In genomic region chr3:127498742-127499400, GRCm38 (mm10) we compare ENCODE assay signal across 8 mouse cellular contexts. TPM values are rescaled to one million over a fixed set of nuclear protein-coding genes. Genes with fewer than 3 reads are reported as not detected.
DNase-seq lines count a peak whose midpoint lies in the region; ATAC-seq and TF ChIP-seq lines count a peak whose summit lies in the region.

Gene Ank2 (minus strand): TSS chr3:127499350.

- peak within 1 kb of the TSS; percentile 90 for H3K9ac ChIP-seq in hindbrain, embryonic 15.5 days
- H3K9ac ChIP-seq in midbrain, embryonic 16.5 days (ENCODE audit: low read depth, low read length): peak within 1 kb of the TSS; percentile 87

- H3K4me2 ChIP-seq in hindbrain, embryonic 15.5 days: peak within 1 kb of the TSS; percentile 99
- H3K4me2 ChIP-seq in midbrain, embryonic 16.5 days (ENCODE audit: low read length): peak within 1 kb of the TSS; percentile 97

- intact Hi-C loops in gastrocnemius, adult 2 months (cut with DNase I): loop anchor here (2.0 to 5.0 kb wide), 2 partner anchors 22 to 38 kb away; no protein-coding TSS in a partner anchor
- intact Hi-C loops in left cerebral cortex, postnatal 4 days (cut with DNase I): no loop called here

- H3K4me1 ChIP-seq in hindbrain, embryonic 15.5 days (replicated peaks): peaks cover 17% of the 10 kb centered on the region
- peaks cover 9% of the 10 kb centered on the region for H3K4me1 ChIP-seq in midbrain, embryonic 16.5 days (ENCODE audit: control insufficient read depth, insufficient read depth, low read length)

- no peaks in the 10 kb centered on the region for H3K36me3 ChIP-seq in hindbrain, embryonic 15.5 days
- H3K36me3 ChIP-seq in midbrain, embryonic 16.5 days (ENCODE audit: control insufficient read depth, insufficient read depth, low read length): no peaks in the 10 kb centered on the region

- TF ChIP-seq CTCF in gastrocnemius, adult 2 months (IDR thresholded peaks at IDR 0.05): no peak

- peak within 1 kb of the TSS; percentile 87 for H3K27ac ChIP-seq in gastrocnemius, adult 2 months
- peak within 1 kb of the TSS; percentile 82 for H3K27ac ChIP-seq in hindbrain, embryonic 15.5 days (replicated peaks)
- peak within 1 kb of the TSS; percentile 76 for H3K27ac ChIP-seq in midbrain, embryonic 16.5 days (ENCODE audit: low read length)

- peaks cover 3% of the 10 kb centered on the region; the same call in 1 of the 2 replicates for H3K27me3 ChIP-seq in hindbrain, embryonic 15.5 days
- H3K27me3 ChIP-seq in midbrain, embryonic 16.5 days (ENCODE audit: control insufficient read depth, insufficient read depth, low read depth, low read length): no peaks in the 10 kb centered on the region

- WGBS in hindbrain, embryonic 15.5 days: under 1% methylated on average over 56 of the region's 62 CpGs
- under 1% methylated on average over 56 of the region's 62 CpGs for WGBS in midbrain, embryonic 16.5 days

- ATAC-seq in hindbrain, embryonic 15.5 days (ENCODE audit: low FRiP score, low read depth): peak; percentile 78
- ATAC-seq in midbrain, embryonic 16.5 days: peak; percentile 82

- no peaks in the 10 kb centered on the region for H3K9me3 ChIP-seq in hindbrain, embryonic 15.5 days
- no peaks in the 10 kb centered on the region for H3K9me3 ChIP-seq in midbrain, embryonic 16.5 days (replicated peaks; ENCODE audit: control insufficient read depth, low read length, poor library complexity, severe bottlenecking)

- peak within 1 kb of the TSS; percentile 87 for H3K4me3 ChIP-seq in gastrocnemius, adult 2 months
- H3K4me3 ChIP-seq in hindbrain, embryonic 15.5 days: peak within 1 kb of the TSS; percentile 84
- H3K4me3 ChIP-seq in midbrain, embryonic 16.5 days (ENCODE audit: low read depth, low read length): peak within 1 kb of the TSS; percentile 87

- peak; percentile 59 for DNase-seq in layer of hippocampus, adult 11-12 months (ENCODE audit: low spot score)
- DNase-seq in layer of hippocampus, adult 9-10 months (ENCODE audit: low spot score): no peak
- peak; percentile 44 to 50 for DNase-seq in cerebellum, postnatal 36 days
- DNase-seq in gastrocnemius, adult 2 months: peak; percentile 58
- peak; percentile 34 for DNase-seq in left cerebral cortex, postnatal 4 days
- DNase-seq in testis, postnatal 14 days (ENCODE audit: low spot score): peak; percentile 16

RNA-seq across cellular contexts. Expression of gene Ank2, which starts in this region (rescaled TPM):
- total RNA-seq in gastrocnemius, adult 2 months (2021): 100 to 1,000 TPM in 1 of 2 experiments, 10 to 100 TPM in 1; 94.5 to 154 TPM
- polyA plus RNA-seq in hindbrain, embryonic 15.5 days (2015; fragmentation: Nextera tagmentation; extraction: Ambion mirVana): 157 and 193 TPM in 2 replicates
- total RNA-seq in left cerebral cortex, postnatal 4 days (2021): 1,000 to 10,000 TPM in 1 of 2 experiments, 100 to 1,000 TPM in 1; 971 to 1,020 TPM
- polyA plus RNA-seq in midbrain, embryonic 16.5 days (2015; fragmentation: Nextera tagmentation; extraction: Ambion mirVana): 189 and 211 TPM in 2 replicates

Comparison
In these comparisons a context has a peak if more than half of its experiments do, and no peak if none do; other contexts are left out.
1. RNA of gene Ank2 (total RNA-seq): 971 to 1,020 TPM in left cerebral cortex, postnatal 4 days; 94.5 to 154 TPM in gastrocnemius, adult 2 months; every median in the first group is over 4 times any median in the second.
2. Peak in every context shown above with its lines, with median percentiles within 50 percentile points of each other: H3K27ac ChIP-seq and H3K4me3 ChIP-seq.